Mouse (Mus musculus) embryonic fibroblast, embryonic 13.5 days (primary cell): ENCODE data around the gene Inf2.

ENCODE experiments used
- CTCF ChIP-seq: IDR thresholded peaks from 2 replicates; pipeline ENCODE4 v1.5.1; 2011; ENCODE audit warnings: mild to moderate bottlenecking, control low read depth, low read length, moderate library complexity, borderline replicate concordance; ENCODE audit not compliant: insufficient read depth
- POLR2A ChIP-seq: IDR thresholded peaks from 2 replicates; pipeline ENCODE4 v1.6.1; 2011; ENCODE audit warnings: low read depth, mild to moderate bottlenecking, control low read depth, low read length, moderate library complexity

DNA sequence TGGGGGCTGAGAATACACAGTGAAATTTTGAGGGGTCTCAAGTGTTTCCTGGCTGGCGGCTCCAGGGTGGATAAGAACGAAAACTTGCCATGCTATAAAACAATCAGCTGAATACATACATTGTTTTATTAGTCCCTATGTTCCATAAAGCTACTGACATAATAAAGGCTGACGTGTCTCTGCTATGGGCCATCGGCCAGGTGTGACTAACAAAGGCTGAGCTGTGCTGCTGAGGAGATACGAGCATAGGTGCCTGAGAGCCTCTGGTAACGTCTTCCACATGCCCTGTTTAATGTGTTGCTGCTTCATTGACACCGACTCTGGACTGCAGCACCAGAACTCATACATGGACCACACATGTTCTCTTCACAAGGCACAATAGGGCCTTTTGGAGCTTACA is 3.6 kb upstream of the Inf2 start:
- TF ChIP-seq CTCF (no peak), POLR2A (no peak)
